Mouse (Mus musculus): ENCODE results near the gene Rwdd3. TPM values are rescaled to one million over a fixed set of nuclear protein-coding genes. Genes with fewer than 3 reads are reported as not detected.

Gene Rwdd3
- 10.4 TPM for total RNA-seq (2023)

GRCm38 (mm10) chr3:121171243-121171871, at the start of gene Rwdd3:
Gene Rwdd3 (minus strand): TSS chr3:121171695.

Other genes with a start within 250 kb of the Rwdd3 start
- gene Tmem56, start 111.4 kb upstream of the Rwdd3 start, total RNA-seq (2023): not detected
- gene Alg14, start 120.1 kb upstream of the Rwdd3 start, total RNA-seq (2023): 13.3 TPM

All from CD4-positive naive resting alpha-beta T cell, adult 76 days (primary cell).